ENCODE assay signal across 9 mouse cellular contexts in genomic region chr2:113828086-113828942, GRCm38 (mm10). TPM values are rescaled to one million over a fixed set of nuclear protein-coding genes. Genes with fewer than 3 reads are reported as not detected.
DNase-seq lines count a peak whose midpoint lies in the region; ATAC-seq lines count a peak whose summit lies in the region.
"Had no signal": no experiment of that assay in that cellular context is flagged by ENCODE, and none has a peak within 500 bp of the region (broad histone marks: within the 10 kb centered on the region; RNA-seq: fewer than 3 reads in every experiment).

No protein-coding gene starts in this region.

- no peak for DNase-seq in kidney, adult 8-10 months
- no peak for DNase-seq in embryonic facial prominence, embryonic 10.5 days (ENCODE audit: low spot score)
- DNase-seq in layer of hippocampus, postnatal 25 days (ENCODE audit: extremely low spot score in 1 of 2, low spot score in 1 of 2) = no peak
- DNase-seq in embryo, embryonic 10 days (ENCODE audit: low spot score) = no peak
- DNase-seq in thymus, postnatal 0 days (ENCODE audit: low spot score) = no peak

- H3K36me3 ChIP-seq in kidney, embryonic 14.5 days (ENCODE audit: control insufficient read depth, insufficient read depth, low read length) = peaks cover 18% of the 10 kb centered on the region
- H3K36me3 ChIP-seq in embryonic facial prominence, embryonic 10.5 days (replicated peaks) = peaks cover 23% of the 10 kb centered on the region
- H3K36me3 ChIP-seq in hindbrain, embryonic 13.5 days = peaks cover 10% of the 10 kb centered on the region
- H3K36me3 ChIP-seq in midbrain, embryonic 16.5 days (ENCODE audit: control insufficient read depth, insufficient read depth, low read length) = no peaks in the 10 kb centered on the region

- no peak overlapping the region for H3K27ac ChIP-seq in kidney, embryonic 14.5 days (ENCODE audit: low read depth, low read length)
- H3K27ac ChIP-seq in embryonic facial prominence, embryonic 10.5 days (replicated peaks) = peak overlapping the region; percentile 79
- peak overlapping the region; percentile 96 for H3K27ac ChIP-seq in hindbrain, embryonic 13.5 days
- peak overlapping the region; percentile 96 for H3K27ac ChIP-seq in midbrain, embryonic 16.5 days (ENCODE audit: low read length)

- H3K27me3 ChIP-seq in kidney, embryonic 14.5 days (ENCODE audit: control insufficient read depth, insufficient read depth, low read length) = no peaks in the 10 kb centered on the region
- H3K27me3 ChIP-seq in embryonic facial prominence, embryonic 10.5 days (replicated peaks; ENCODE audit: low read depth, poor library complexity, severe bottlenecking) = no peaks in the 10 kb centered on the region
- no peaks in the 10 kb centered on the region for H3K27me3 ChIP-seq in hindbrain, embryonic 13.5 days
- no peaks in the 10 kb centered on the region for H3K27me3 ChIP-seq in midbrain, embryonic 16.5 days (ENCODE audit: control insufficient read depth, insufficient read depth, low read depth, low read length)

- peak overlapping the region; percentile 48 for H3K9ac ChIP-seq in kidney, embryonic 14.5 days (ENCODE audit: low read depth, low read length)
- H3K9ac ChIP-seq in hindbrain, embryonic 13.5 days = peak overlapping the region; percentile 82
- H3K9ac ChIP-seq in midbrain, embryonic 16.5 days (ENCODE audit: low read depth, low read length) = peak overlapping the region; percentile 76

- H3K4me2 ChIP-seq in kidney, embryonic 14.5 days (replicated peaks; ENCODE audit: low read depth, low read length) = peak overlapping the region; percentile 55
- peak overlapping the region; percentile 72 for H3K4me2 ChIP-seq in hindbrain, embryonic 13.5 days
- peak overlapping the region; percentile 75 for H3K4me2 ChIP-seq in midbrain, embryonic 16.5 days (ENCODE audit: low read length)

- ATAC-seq in kidney, embryonic 14.5 days (ENCODE audit: low FRiP score, low TSS enrichment) = no peak
- ATAC-seq in hindbrain, embryonic 13.5 days (ENCODE audit: low FRiP score) = peak; percentile 95
- peak; percentile 95 for ATAC-seq in midbrain, embryonic 16.5 days

- no peaks in the 10 kb centered on the region for H3K4me1 ChIP-seq in kidney, embryonic 14.5 days (ENCODE audit: control insufficient read depth, insufficient read depth, low read length)
- H3K4me1 ChIP-seq in embryonic facial prominence, embryonic 10.5 days = peaks cover 30% of the 10 kb centered on the region
- H3K4me1 ChIP-seq in hindbrain, embryonic 13.5 days (replicated peaks) = peaks cover 43% of the 10 kb centered on the region
- peaks cover 37% of the 10 kb centered on the region for H3K4me1 ChIP-seq in midbrain, embryonic 16.5 days (ENCODE audit: control insufficient read depth, insufficient read depth, low read length)

- 14% methylated on average over 17 of the region's 17 CpGs for WGBS in kidney, embryonic 14.5 days
- 17% methylated on average over 17 of the region's 17 CpGs for WGBS in embryonic facial prominence, embryonic 10.5 days
- 8% methylated on average over 17 of the region's 17 CpGs for WGBS in hindbrain, embryonic 13.5 days
- WGBS in midbrain, embryonic 16.5 days = 3% methylated on average over 17 of the region's 17 CpGs

- H3K9me3 ChIP-seq in kidney, embryonic 14.5 days (ENCODE audit: control insufficient read depth, low read length) = no peaks in the 10 kb centered on the region
- H3K9me3 ChIP-seq in embryonic facial prominence, embryonic 10.5 days = no peaks in the 10 kb centered on the region
- no peaks in the 10 kb centered on the region for H3K9me3 ChIP-seq in hindbrain, embryonic 13.5 days
- H3K9me3 ChIP-seq in midbrain, embryonic 16.5 days (replicated peaks; ENCODE audit: control insufficient read depth, low read length, poor library complexity, severe bottlenecking) = no peaks in the 10 kb centered on the region

- peak overlapping the region; percentile 37 for H3K4me3 ChIP-seq in kidney, embryonic 14.5 days (ENCODE audit: low read length)
- H3K4me3 ChIP-seq in embryonic facial prominence, embryonic 10.5 days = peak overlapping the region; percentile 56
- peak overlapping the region; percentile 60 for H3K4me3 ChIP-seq in hindbrain, embryonic 13.5 days
- H3K4me3 ChIP-seq in midbrain, embryonic 16.5 days (ENCODE audit: low read depth, low read length) = peak overlapping the region; percentile 51

RNA-seq across cellular contexts. Expression of gene Scg5, which starts 0.6 kb away (rescaled TPM):
- 5.2 and 6.8 TPM in 2 replicates for polyA plus RNA-seq in kidney, embryonic 14.5 days (2014; fragmentation: Nextera tagmentation; extraction: Ambion mirVana)
- polyA plus RNA-seq in embryonic facial prominence, embryonic 10.5 days (2016; fragmentation: Nextera tagmentation; extraction: Ambion mirVana) = 6.0 and 8.6 TPM in 2 replicates
- polyA plus RNA-seq in hindbrain, embryonic 13.5 days (2015; fragmentation: Nextera tagmentation; extraction: Ambion mirVana) = 187 and 196 TPM in 2 replicates
- 255 and 297 TPM in 2 replicates for polyA plus RNA-seq in midbrain, embryonic 16.5 days (2015; fragmentation: Nextera tagmentation; extraction: Ambion mirVana)
- 100 to 1,000 TPM; 371 to 410 TPM for total RNA-seq in layer of hippocampus, postnatal 25 days (2021)
- 2.6 and 3.2 TPM in 2 replicates for polyA plus RNA-seq in thymus, postnatal 0 days (2015; fragmentation: Nextera tagmentation; extraction: Ambion mirVana)
- total RNA-seq: granulocyte monocyte progenitor cell, adult 5-6 weeks had no signal

RNA-seq across cellular contexts. Expression of gene Arhgap11a, which starts 20.1 kb away (rescaled TPM):
- polyA plus RNA-seq in kidney, embryonic 14.5 days (2014; fragmentation: Nextera tagmentation; extraction: Ambion mirVana) = 6.4 and 7.1 TPM in 2 replicates
- 37.2 and 38.3 TPM in 2 replicates for polyA plus RNA-seq in embryonic facial prominence, embryonic 10.5 days (2016; fragmentation: Nextera tagmentation; extraction: Ambion mirVana)
- 11.7 and 12.1 TPM in 2 replicates for polyA plus RNA-seq in hindbrain, embryonic 13.5 days (2015; fragmentation: Nextera tagmentation; extraction: Ambion mirVana)
- 4.0 and 6.4 TPM in 2 replicates for polyA plus RNA-seq in midbrain, embryonic 16.5 days (2015; fragmentation: Nextera tagmentation; extraction: Ambion mirVana)
- 1 to 10 TPM; 2.0 to 2.4 TPM for total RNA-seq in layer of hippocampus, postnatal 25 days (2021)
- 22.7 and 27.4 TPM in 2 replicates for polyA plus RNA-seq in thymus, postnatal 0 days (2015; fragmentation: Nextera tagmentation; extraction: Ambion mirVana)

Comparison
In these comparisons a context has a peak if more than half of its experiments do, and no peak if none do; other contexts are left out.
1. RNA of gene Scg5, which starts 0.6 kb away (polyA plus RNA-seq): 255 to 297 TPM in midbrain, embryonic 16.5 days and 187 to 196 TPM in hindbrain, embryonic 13.5 days; 6.0 to 8.6 TPM in embryonic facial prominence, embryonic 10.5 days, 5.2 to 6.8 TPM in kidney, embryonic 14.5 days and 2.6 to 3.2 TPM in thymus, postnatal 0 days; every median in the first group is over 10 times any median in the second.
2. Peak in every context shown above with its lines, with median percentiles within 50 percentile points of each other: H3K4me2 ChIP-seq, H3K4me3 ChIP-seq and H3K9ac ChIP-seq.